Mouse (Mus musculus) cerebellum, adult 11 months (tissue): ENCODE results near the gene Gnpda2.

Experiments
- DNase-seq: peaks from one replicate; pipeline ENCODE4 v3.0.0; 2022

The Gnpda2 gene

GRCm38 (mm10) chr5:69591640-69592461 lies at the start of gene Gnpda2:
TSS of gene Gnpda2 (minus strand) at chr5:69592340.
- DNase-seq, result peak; percentile 83

GRCm38 (mm10) chr5:69634766-69635165 lies 42.6 kb upstream of the Gnpda2 start:
- no peak for DNase-seq

- no peak for DNase-seq
Observed at GRCm38 (mm10) chr5:69620899-69621298, 28.8 kb upstream of the Gnpda2 start.

- DNase-seq, result no peak
Observed at GRCm38 (mm10) chr5:69613209-69613796, 21.2 kb upstream of the Gnpda2 start.

DNA sequence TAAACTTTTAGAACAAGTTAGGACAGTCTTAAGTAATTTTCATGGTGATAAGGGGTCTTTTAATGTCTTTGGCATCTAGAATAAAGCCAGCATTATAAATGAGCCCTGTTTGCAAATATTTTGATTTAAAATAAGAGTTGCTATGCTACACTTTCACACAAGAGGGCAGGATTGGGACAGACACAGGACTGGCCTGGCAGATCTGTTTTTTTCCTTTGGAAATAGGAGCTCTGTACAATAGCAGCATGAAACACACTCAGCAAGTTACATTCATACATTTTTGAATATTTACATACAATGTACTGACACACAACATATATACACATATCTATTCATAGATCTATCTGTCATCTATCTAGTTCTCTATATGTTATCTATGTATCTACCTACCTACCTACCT lies 8.9 kb upstream of the Gnpda2 start:
- DNase-seq, result no peak

GRCm38 (mm10) chr5:69557404-69557935 lies 34.7 kb downstream of the Gnpda2 start:
- DNase-seq, result peak; percentile 12

DNA sequence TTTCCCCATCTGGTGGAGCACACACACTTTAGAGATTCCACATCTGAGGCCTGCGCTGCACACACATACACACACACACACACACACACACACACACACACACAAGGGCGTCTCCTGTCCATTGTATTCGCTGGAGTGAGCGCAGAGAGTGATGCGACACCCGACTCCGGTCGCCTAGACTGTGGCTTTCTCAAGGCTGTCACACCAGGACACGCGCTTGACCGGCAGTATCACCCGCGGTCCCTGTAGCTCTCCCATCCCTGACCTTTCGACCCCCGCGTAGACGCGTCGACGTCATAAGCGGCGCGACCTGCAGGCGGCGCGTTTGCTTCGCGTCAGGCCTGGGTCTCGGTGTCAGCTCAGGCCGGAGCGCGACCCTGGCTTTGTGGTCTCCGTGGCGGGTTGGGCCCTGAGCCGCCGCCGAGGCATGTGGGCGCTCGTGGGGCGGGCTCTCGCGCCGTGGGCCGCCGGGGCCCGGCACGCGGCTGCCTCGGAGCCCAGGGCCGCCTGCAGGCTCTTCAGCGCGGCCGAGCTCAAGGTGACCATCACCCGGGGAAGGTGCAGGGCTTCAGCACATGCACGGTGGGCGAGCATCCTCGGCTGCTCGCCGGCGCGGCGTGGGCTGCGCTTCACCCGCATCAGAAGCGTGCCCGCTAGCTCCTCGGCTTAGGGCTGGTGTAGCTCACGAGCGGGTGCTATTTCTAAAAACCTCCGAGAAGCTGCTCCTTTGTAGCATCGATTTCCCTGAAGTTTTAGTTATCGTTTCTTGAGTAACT lies 35.3 kb downstream of the Gnpda2 start, which contains the start of gene Guf1:
Guf1 (plus strand) TSS at position 296 of the 776 bp plus-strand sequence.
- peak; percentile 94 for DNase-seq

GRCm38 (mm10) chr5:69542489-69542888 lies 49.7 kb downstream of the Gnpda2 start, which contains the start of gene Yipf7:
TSS of gene Yipf7 (minus strand) at chr5:69542648.
- peak; percentile 30 for DNase-seq

GRCm38 (mm10) chr5:69541680-69542079 lies 50.5 kb downstream of the Gnpda2 start:
- DNase-seq, result no peak

DNA sequence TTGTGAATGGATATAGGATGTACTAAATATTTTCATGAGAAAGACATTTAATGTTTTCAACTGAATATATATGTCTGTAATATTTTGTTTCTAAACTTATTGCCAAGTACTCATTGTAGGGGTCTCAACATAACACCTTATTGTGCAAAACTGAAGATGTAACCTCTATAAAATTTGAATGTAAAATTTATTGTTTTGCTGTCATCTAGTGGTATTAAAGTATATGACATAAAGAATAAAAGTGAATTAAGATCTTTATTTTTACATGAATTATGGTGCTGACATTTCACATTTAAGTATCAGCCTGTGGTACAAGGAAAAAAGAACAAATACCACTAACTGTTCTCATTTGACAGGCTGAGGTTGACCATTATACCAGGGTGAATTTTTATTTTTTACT lies 68.2 kb downstream of the Gnpda2 start:
- no peak for DNase-seq
